Mouse (Mus musculus): ENCODE measurements around the gene Tmem212.

DNA sequence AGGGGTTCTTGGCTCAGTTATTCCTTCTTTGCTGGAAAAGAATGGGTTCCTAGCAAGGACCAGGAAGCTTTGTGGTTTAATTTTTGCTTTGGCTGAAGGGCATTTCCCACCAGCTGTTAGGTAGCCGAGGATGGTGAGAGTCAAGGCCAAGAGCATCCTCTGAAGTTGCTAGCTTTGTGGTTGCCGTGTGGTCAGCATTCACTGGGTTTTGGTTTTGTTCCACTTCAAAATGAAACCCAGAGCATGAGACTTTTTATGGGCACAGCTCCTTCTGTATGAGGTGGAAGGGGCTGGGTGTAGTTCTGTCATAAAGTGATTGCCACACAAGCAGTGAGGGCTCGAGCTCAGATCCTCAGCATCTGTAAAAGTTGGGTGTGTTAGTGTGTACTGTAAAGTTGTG lies 67.4 kb downstream of the Tmem212 start:
- no peak for TF ChIP-seq CTCF (IDR thresholded peaks at IDR 0.05; ENCODE audit: low read depth)
- TF ChIP-seq EP300 (IDR thresholded peaks at IDR 0.05; ENCODE audit: low read depth), result no peak
